Mouse (Mus musculus): ENCODE measurements around the gene Nxph3.

GRCm38 (mm10) chr11:95521563-95521962, 7.2 kb upstream of the Nxph3 start:
- TF ChIP-seq TAL1 (conservative IDR thresholded peaks at IDR 0.05; ENCODE audit: low read depth, low read length) (no peak), CTCF (IDR thresholded peaks at IDR 0.05; ENCODE audit: low read depth, low read length) (peak; percentile 65)

Measured in G1E (cell line).